ENCODE assay signal across 8 mouse cellular contexts in genomic region chr11:105589877-105590641, GRCm38 (mm10). TPM values are rescaled to one million over a fixed set of nuclear protein-coding genes. Genes with fewer than 3 reads are reported as not detected.
DNase-seq lines count a peak whose midpoint lies in the region; ATAC-seq and TF ChIP-seq lines count a peak whose summit lies in the region.

Gene Tanc2 (plus strand): TSS chr11:105589986.

- no peaks in the 10 kb centered on the region for H3K36me3 ChIP-seq in ES-E14 (ENCODE audit: control insufficient read depth, insufficient read depth, low read length, poor library complexity, severe bottlenecking)
- no peaks in the 10 kb centered on the region for H3K36me3 ChIP-seq in forebrain, embryonic 12.5 days (replicated peaks)
- H3K36me3 ChIP-seq in heart, embryonic 14.5 days (ENCODE audit: control insufficient read depth, insufficient read depth, low read length), result no peaks in the 10 kb centered on the region
- H3K36me3 ChIP-seq in liver, embryonic 15.5 days (replicated peaks), result no peaks in the 10 kb centered on the region
- H3K36me3 ChIP-seq in neural tube, embryonic 13.5 days, result no peaks in the 10 kb centered on the region

- peak; percentile 16 for DNase-seq in ES-E14 (ENCODE audit: low read depth, low spot score)
- DNase-seq in brain, adult 2 months (ENCODE audit: low read depth, low spot score), result peak; percentile 74
- DNase-seq in kidney, postnatal 14 days, result peak; percentile 78
- DNase-seq in B cell, adult 2 months, result no peak

- no peaks in the 10 kb centered on the region for H3K9me3 ChIP-seq in ES-E14 (ENCODE audit: control insufficient read depth, insufficient read depth, low read depth, low read length)
- no peaks in the 10 kb centered on the region for H3K9me3 ChIP-seq in forebrain, embryonic 12.5 days
- H3K9me3 ChIP-seq in heart, embryonic 14.5 days (ENCODE audit: control insufficient read depth, low read length), result peaks cover 4% of the 10 kb centered on the region; the same call in 1 of the 2 replicates
- no peaks in the 10 kb centered on the region for H3K9me3 ChIP-seq in liver, embryonic 15.5 days (replicated peaks)
- no peaks in the 10 kb centered on the region; the same call in 1 of the 2 replicates for H3K9me3 ChIP-seq in neural tube, embryonic 13.5 days

- H3K9ac ChIP-seq in ES-E14 (ENCODE audit: insufficient read depth, low read depth, low read length, poor library complexity, severe bottlenecking), result peak within 1 kb of the TSS; percentile 86
- H3K9ac ChIP-seq in forebrain, embryonic 12.5 days, result peak within 1 kb of the TSS; percentile 95
- peak within 1 kb of the TSS; percentile 94 for H3K9ac ChIP-seq in heart, embryonic 14.5 days (ENCODE audit: low read length)
- peak within 1 kb of the TSS; percentile 78 for H3K9ac ChIP-seq in liver, embryonic 15.5 days
- peak within 1 kb of the TSS; percentile 99 for H3K9ac ChIP-seq in neural tube, embryonic 13.5 days

- H3K27ac ChIP-seq in ES-E14 (ENCODE audit: insufficient read depth, low read depth, low read length, poor library complexity, severe bottlenecking), result no peak within 1 kb of the TSS; the same call in 1 of the 2 replicates
- H3K27ac ChIP-seq in forebrain, embryonic 12.5 days, result peak within 1 kb of the TSS; percentile 95
- H3K27ac ChIP-seq in heart, embryonic 14.5 days (replicated peaks in 1 of 2; ENCODE audit: control insufficient read depth in 1 of 2, insufficient read depth in 1 of 2, low read depth in 2 of 2, low read length in 2 of 2), result peak within 1 kb of the TSS; percentile 94 to 96
- peak within 1 kb of the TSS; percentile 62; the same call in 1 of the 2 replicates for H3K27ac ChIP-seq in liver, embryonic 15.5 days (replicated peaks)
- H3K27ac ChIP-seq in neural tube, embryonic 13.5 days (replicated peaks), result peak within 1 kb of the TSS; percentile 98

- ATAC-seq in forebrain, embryonic 12.5 days (ENCODE audit: low FRiP score), result peak; percentile 54
- ATAC-seq in heart, embryonic 14.5 days (ENCODE audit: insufficient number of reproducible peaks, insufficient read depth, low FRiP score, low read depth), result peak; percentile 85
- ATAC-seq in liver, embryonic 15.5 days (ENCODE audit: insufficient read depth), result no peak; the same call in none of the 2 replicates
- peak; percentile 91 for ATAC-seq in neural tube, embryonic 13.5 days (ENCODE audit: low read depth)

- H3K4me2 ChIP-seq in forebrain, embryonic 12.5 days, result peak within 1 kb of the TSS; percentile 91
- peak within 1 kb of the TSS; percentile 73 for H3K4me2 ChIP-seq in heart, embryonic 14.5 days (ENCODE audit: low read length)
- H3K4me2 ChIP-seq in liver, embryonic 15.5 days, result peak within 1 kb of the TSS; percentile 99
- H3K4me2 ChIP-seq in neural tube, embryonic 13.5 days, result peak within 1 kb of the TSS; percentile 59

- no peaks in the 10 kb centered on the region for H3K27me3 ChIP-seq in forebrain, embryonic 12.5 days
- H3K27me3 ChIP-seq in heart, embryonic 14.5 days (ENCODE audit: control insufficient read depth, insufficient read depth, low read length), result no peaks in the 10 kb centered on the region
- peaks cover 15% of the 10 kb centered on the region for H3K27me3 ChIP-seq in liver, embryonic 15.5 days
- no peaks in the 10 kb centered on the region for H3K27me3 ChIP-seq in neural tube, embryonic 13.5 days

- WGBS in forebrain, embryonic 12.5 days, result under 1% methylated on average over 72 of the region's 87 CpGs
- 0% methylated on average over 71 of the region's 87 CpGs for WGBS in heart, embryonic 14.5 days
- under 1% methylated on average over 67 of the region's 87 CpGs for WGBS in liver, embryonic 15.5 days (ENCODE audit: insufficient replicate concordance)
- 0% methylated on average over 71 of the region's 87 CpGs for WGBS in neural tube, embryonic 13.5 days

- peak within 1 kb of the TSS; percentile 77 to 81 for H3K4me3 ChIP-seq in ES-E14 (ENCODE audit: insufficient read depth in 1 of 2, low read depth in 1 of 2, low read length in 2 of 2, poor library complexity in 1 of 2, severe bottlenecking in 1 of 2)
- H3K4me3 ChIP-seq in forebrain, embryonic 12.5 days (replicated peaks), result peak within 1 kb of the TSS; percentile 90
- H3K4me3 ChIP-seq in heart, embryonic 14.5 days (ENCODE audit: control insufficient read depth in 1 of 2, insufficient read depth in 1 of 2, low read depth in 1 of 2, low read length in 2 of 2), result peak within 1 kb of the TSS; percentile 91 to 98
- peak within 1 kb of the TSS; percentile 70 for H3K4me3 ChIP-seq in liver, embryonic 15.5 days (replicated peaks)
- peak within 1 kb of the TSS; percentile 79 for H3K4me3 ChIP-seq in neural tube, embryonic 13.5 days

- in situ Hi-C loops in ES-E14 (cut with MboI; ENCODE audit: low sequenced_read_pairs in 2 of 2, unreplicated experiment in 2 of 2), result loop anchor here (5.0 to 25.0 kb wide), 2 partner anchors 228 kb away; no protein-coding TSS in a partner anchor

- H3K4me1 ChIP-seq in ES-E14 (ENCODE audit: control insufficient read depth in 2 of 2, insufficient read depth in 2 of 2, low read length in 2 of 2, poor library complexity in 1 of 2), result 0 out of 4 replicates have a peak, but pooled peaks cover 0 to 2% of the 10 kb centered on the region in 2 experiments
- H3K4me1 ChIP-seq in forebrain, embryonic 12.5 days, result peaks cover 8% of the 10 kb centered on the region; the same call in 1 of the 2 replicates
- peaks cover 0 to 20% of the 10 kb centered on the region in 2 experiments; a peak in 3 of 4 replicates for H3K4me1 ChIP-seq in heart, embryonic 14.5 days (ENCODE audit: control insufficient read depth in 2 of 2, insufficient read depth in 2 of 2, low read length in 2 of 2)
- H3K4me1 ChIP-seq in liver, embryonic 15.5 days (replicated peaks), result peaks cover 13% of the 10 kb centered on the region
- peaks cover 16% of the 10 kb centered on the region; the same call in 1 of the 2 replicates for H3K4me1 ChIP-seq in neural tube, embryonic 13.5 days (replicated peaks)

TF ChIP-seq in ES-E14, 5 proteins besides CTCF, POLR2A, EP300 and RAD21:
- TF ChIP-seq MAFK (IDR thresholded peaks at IDR 0.05; ENCODE audit: insufficient read depth, low read depth, low read length), result no peak
- no peak for TF ChIP-seq ZC3H11A (IDR thresholded peaks at IDR 0.05; ENCODE audit: borderline replicate concordance, low read depth, low read length)
- no peak for TF ChIP-seq ZNF384 (IDR thresholded peaks at IDR 0.05; ENCODE audit: low read depth, low read length)
- no peak for TF ChIP-seq CHD2 (IDR thresholded peaks at IDR 0.05; ENCODE audit: low read depth, low read length)
- no peak for TF ChIP-seq HCFC1 (IDR thresholded peaks at IDR 0.05; ENCODE audit: borderline replicate concordance, insufficient read depth, low read length)
TF ChIP-seq in ES-E14: peak in this region for 0.

RNA-seq across cellular contexts. Expression of gene Tanc2, which starts in this region (rescaled TPM):
- total RNA-seq in ES-E14 (2012; rRNA removed), result 5.8 and 6.6 TPM in 2 replicates
- 17.7 and 19.1 TPM in 2 replicates for polyA plus RNA-seq in forebrain, embryonic 12.5 days (2016; fragmentation: Nextera tagmentation; extraction: Ambion mirVana)
- polyA plus RNA-seq in heart, embryonic 14.5 days (2014; fragmentation: Nextera tagmentation; extraction: Ambion mirVana), result 24.1 and 26.2 TPM in 2 replicates
- polyA plus RNA-seq in liver, embryonic 15.5 days (2015; fragmentation: Nextera tagmentation; extraction: Ambion mirVana), result 1.2 and 1.3 TPM in 2 replicates
- polyA plus RNA-seq in neural tube, embryonic 13.5 days (2015; fragmentation: Nextera tagmentation; extraction: Ambion mirVana), result 33.8 and 34.9 TPM in 2 replicates

Comparison
In these comparisons a context has a peak if more than half of its experiments do, and no peak if none do; other contexts are left out.
1. DNase-seq: peak in ES-E14 (single experiment), brain, adult 2 months (single experiment) and kidney, postnatal 14 days (single experiment); none in B cell, adult 2 months (0 of 2).
2. Peak in every context shown above with its lines, with median percentiles within 50 percentile points of each other: H3K4me3 ChIP-seq, H3K9ac ChIP-seq and H3K4me2 ChIP-seq.